Mouse (Mus musculus) forebrain, postnatal 0 days (tissue): ENCODE results near the gene Palm. TPM values are rescaled to one million over a fixed set of nuclear protein-coding genes. Genes with fewer than 3 reads are reported as not detected.

ENCODE experiments used
- ATAC-seq: fragments of 200-750 bp; cut with Nextera tagmentation; 2 replicates; pipeline ENCODE4 v1.8.0; 2017; ENCODE audit warnings: mild to moderate bottlenecking, moderate library complexity
- DNase-seq: peaks from one replicate; pipeline ENCODE4 v3.0.0-alpha.2; 2015
- H3K27ac ChIP-seq: fragments of 300-500 bp; sonication (generic); 2 replicates; pipeline ENCODE4 v1.5.1; 2014; ENCODE audit warnings: low read depth, mild to moderate bottlenecking, antibody characterized with exemption, low read length, moderate library complexity, mixed read lengths
- H3K27me3 ChIP-seq: fragments of 300-500 bp; sonication (generic); 2 replicates; pipeline ENCODE4 v1.6.1; 2014; ENCODE audit warnings: mild to moderate bottlenecking, low read length, mixed read lengths; ENCODE audit not compliant: insufficient read depth
- H3K36me3 ChIP-seq: fragments of 300-500 bp; sonication (generic); 2 replicates; pipeline ENCODE4 v1.6.1; 2014; ENCODE audit warnings: mild to moderate bottlenecking, moderate library complexity; ENCODE audit not compliant: insufficient read depth
- H3K4me1 ChIP-seq: fragments of 300-500 bp; sonication (generic); 2 replicates; pipeline ENCODE4 v1.6.1; 2014; ENCODE audit warnings: antibody characterized with exemption; ENCODE audit not compliant: insufficient read depth
- H3K4me2 ChIP-seq: fragments of 300-500 bp; sonication (generic); 2 replicates; pipeline ENCODE4 v1.6.1; 2014; ENCODE audit warnings: low read depth, mild to moderate bottlenecking, moderate library complexity
- H3K4me3 ChIP-seq: fragments of 300-500 bp; sonication (generic); 2 replicates; pipeline ENCODE4 v1.5.1; 2014; ENCODE audit warnings: low read depth, low read length, mixed read lengths
- H3K9ac ChIP-seq: fragments of 300-500 bp; sonication (generic); 2 replicates; pipeline ENCODE4 v1.6.1; 2014; ENCODE audit warnings: mild to moderate bottlenecking
- H3K9me3 ChIP-seq: fragments of 300-500 bp; sonication (generic); 2 replicates; pipeline ENCODE4 v1.6.1; 2016; ENCODE audit warnings: low read length
- CTCF ChIP-seq: sonication (generic); IDR thresholded peaks from 2 replicates; pipeline ENCODE4 v1.5.1; 2016; ENCODE audit warnings: antibody characterized with exemption, control low read depth, low read depth
- WGBS: fragments of 180-500 bp; shearing (Covaris S2); extraction: QIAGEN DNeasy Blood & Tissue Kit; methylation state at CpG from one replicate; pipeline ENCODE4 v1.1.7; 2014; 5-methylcytosine and 5-hydroxymethylcytosine counted together
- polyA plus RNA-seq: library from polyadenylated mRNA; unstranded; fragments of >200 nt; fragmentation: Nextera tagmentation; extraction: Ambion mirVana; gene quantifications from 2 replicates; pipeline ENCODE4 v1.2.1, GENCODE M21; 2015
- total RNA-seq: library from RNA; depleted of rRNA; stranded (reverse); fragments of >200 nt; gene quantifications from 2 replicates; pipeline ENCODE4 v1.2.3, GENCODE M21; 2014

Gene Palm
- total and polyA plus RNA-seq, 2 experiments from 2014 or later = 154 to 365 TPM

DNA sequence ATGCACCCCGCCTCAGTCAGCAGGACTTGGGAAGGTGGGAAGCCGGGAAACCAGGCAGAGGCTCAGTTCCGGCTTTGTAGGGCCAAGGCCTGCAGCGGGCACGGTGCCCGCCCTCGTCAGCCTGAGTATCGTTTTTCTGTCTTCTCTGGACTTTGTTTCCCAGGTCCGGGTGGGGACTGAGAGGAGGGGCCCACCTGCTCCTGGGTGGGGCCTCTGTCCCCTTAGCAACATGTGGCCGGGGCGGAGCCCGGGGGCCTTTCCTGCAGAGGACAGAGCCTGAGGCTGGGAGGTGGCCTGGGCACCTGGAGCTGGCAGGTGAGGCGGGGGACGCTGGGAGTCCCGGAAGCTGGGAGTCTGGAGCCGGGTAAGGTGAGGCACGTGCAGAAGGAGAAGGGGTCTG, 29.0 kb downstream of the Palm start:
- peaks cover 25% of the 10 kb centered on the region for H3K36me3 ChIP-seq
- H3K27ac ChIP-seq = no peak overlapping the region
- TF ChIP-seq CTCF = no peak
- no peak overlapping the region for H3K9ac ChIP-seq
- DNase-seq (no peak), ATAC-seq (no peak)
- no peaks in the 10 kb centered on the region for H3K9me3 ChIP-seq
- H3K4me2 ChIP-seq = no peak overlapping the region
- no peaks in the 10 kb centered on the region for H3K27me3 ChIP-seq
- 38% methylated on average over 17 of the region's 17 CpGs for WGBS
- H3K4me1 ChIP-seq = no peaks in the 10 kb centered on the region
- no peak overlapping the region for H3K4me3 ChIP-seq

DNA sequence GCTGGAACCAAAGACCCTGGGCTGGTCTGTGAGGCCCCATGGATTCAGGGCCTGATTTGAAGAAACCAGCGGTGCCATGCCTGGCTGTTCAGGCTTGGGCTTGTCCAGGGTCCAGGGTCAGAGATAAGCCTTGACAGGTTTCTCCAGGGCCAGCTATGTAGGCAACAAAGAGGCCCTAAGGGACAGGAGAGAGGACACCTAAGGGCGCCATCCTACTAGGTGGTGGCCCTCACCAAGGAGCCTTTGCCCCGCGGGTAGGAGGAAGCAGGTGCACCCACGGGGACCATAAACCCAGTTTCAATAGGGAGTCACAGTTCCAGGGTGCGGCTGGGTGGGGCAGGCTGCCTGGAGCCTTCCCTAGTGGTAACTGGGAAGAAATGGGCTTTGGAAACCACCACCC, 29.6 kb downstream of the Palm start:
- no peak overlapping the region for H3K4me2 ChIP-seq
- TF ChIP-seq CTCF = no peak

DNA sequence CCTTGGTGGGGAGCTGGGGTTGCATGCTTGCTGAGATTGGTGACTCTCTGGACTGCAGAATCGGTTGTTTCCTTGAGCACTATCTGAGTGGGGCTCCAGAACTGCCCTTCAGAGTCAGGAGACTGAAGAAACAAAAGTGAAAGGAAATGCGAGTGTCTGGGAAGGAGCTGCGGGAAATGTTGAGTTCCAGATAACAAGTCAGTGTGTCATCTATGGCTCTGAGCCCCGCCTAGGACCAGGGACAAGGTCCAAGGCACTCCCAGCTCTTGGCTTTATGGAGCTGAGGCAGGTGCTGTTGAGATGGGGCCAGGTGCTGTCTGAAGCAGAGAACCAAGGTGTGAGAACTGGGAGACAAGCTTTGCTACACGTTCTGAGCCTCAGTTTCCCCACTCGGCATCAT, 31.0 kb downstream of the Palm start:
- 73% methylated on average over 6 of the region's 6 CpGs for WGBS
- no peak for TF ChIP-seq CTCF
- H3K4me3 ChIP-seq = no peak overlapping the region
- H3K9me3 ChIP-seq = no peaks in the 10 kb centered on the region
- H3K9ac ChIP-seq = no peak overlapping the region
- no peaks in the 10 kb centered on the region for H3K4me1 ChIP-seq
- DNase-seq (no peak), ATAC-seq (no peak)
- H3K4me2 ChIP-seq = no peak overlapping the region
- peaks cover 12% of the 10 kb centered on the region for H3K36me3 ChIP-seq
- H3K27ac ChIP-seq = no peak overlapping the region
- no peaks in the 10 kb centered on the region for H3K27me3 ChIP-seq

More for the DNA sequence above, 29.6 kb downstream of the Palm start:
- no peak overlapping the region for H3K4me3 ChIP-seq
- 83% methylated on average over 6 of the region's 6 CpGs for WGBS
- no peak for DNase-seq
- H3K9ac ChIP-seq = no peak overlapping the region
- H3K9me3 ChIP-seq = no peaks in the 10 kb centered on the region
- ATAC-seq = no peak
- no peak overlapping the region for H3K27ac ChIP-seq
- peaks cover 25% of the 10 kb centered on the region for H3K36me3 ChIP-seq
- no peaks in the 10 kb centered on the region for H3K4me1 ChIP-seq
- no peaks in the 10 kb centered on the region for H3K27me3 ChIP-seq

DNA sequence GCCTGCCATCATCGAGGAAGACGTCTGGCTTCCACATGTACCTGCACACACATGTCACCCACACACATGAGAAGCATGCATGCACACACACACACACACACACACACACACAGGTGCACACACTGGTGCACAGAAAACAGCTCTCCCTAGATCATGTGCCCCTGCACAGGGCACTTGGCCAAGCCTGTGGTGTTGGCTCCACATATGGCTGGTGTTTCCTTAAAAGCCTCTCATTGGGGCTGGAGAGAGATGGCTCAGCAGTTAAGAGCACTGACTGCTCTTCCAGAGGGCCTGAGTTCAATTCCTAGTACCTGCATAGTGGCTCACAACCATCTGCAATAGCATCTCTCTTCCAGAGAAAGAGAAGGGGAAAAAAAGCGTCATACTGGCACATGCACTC, 38.2 kb downstream of the Palm start:
- Histone ChIP-seq H3K27me3 (no peaks in the 10 kb centered on the region), H3K4me2 (no peak overlapping the region), H3K9ac (no peak overlapping the region), H3K4me1 (no peaks in the 10 kb centered on the region), H3K9me3 (no peaks in the 10 kb centered on the region), H3K36me3 (no peaks in the 10 kb centered on the region), H3K27ac (no peak overlapping the region), H3K4me3 (no peak overlapping the region)
- no peak for TF ChIP-seq CTCF
- no peak for ATAC-seq
- DNase-seq = no peak
- WGBS = 76% methylated on average over 3 of the region's 3 CpGs

DNA sequence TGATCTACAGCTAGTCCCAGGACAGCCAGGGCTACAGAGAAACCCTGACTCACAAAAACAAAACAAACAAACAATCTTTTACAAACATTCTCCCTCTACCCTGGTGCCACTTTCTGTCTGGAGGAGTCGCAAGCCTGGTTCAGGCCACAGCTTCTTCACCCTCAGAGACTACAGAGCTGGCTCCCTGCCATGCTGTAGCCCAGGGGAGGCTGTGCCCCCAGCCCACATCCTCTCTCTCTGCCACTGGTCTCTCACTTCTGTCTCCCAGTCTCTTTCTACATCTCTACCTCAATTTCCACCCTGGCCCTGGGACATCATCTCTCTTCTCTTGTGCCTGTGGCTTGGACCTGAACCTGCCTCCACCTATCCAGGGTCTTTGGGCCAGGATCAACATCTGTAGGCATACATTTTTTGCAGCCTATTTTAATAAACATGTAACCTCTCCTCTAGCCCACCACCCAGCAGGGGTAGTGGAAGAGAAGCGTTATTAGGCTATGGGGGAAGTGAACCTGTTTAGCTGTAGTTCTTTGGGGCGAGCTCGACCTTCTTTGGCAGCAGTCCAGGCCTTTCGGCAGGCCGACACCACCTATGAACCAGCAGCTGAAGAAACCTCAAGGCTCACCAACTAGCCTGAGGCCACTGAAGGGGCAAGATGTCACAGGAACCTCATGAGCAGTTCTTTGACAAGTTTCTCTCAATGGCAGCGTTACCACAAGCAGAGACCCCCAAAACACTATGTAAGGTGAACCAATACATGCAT, 38.8 kb downstream of the Palm start:
- no peak overlapping the region for H3K4me2 ChIP-seq
- no peaks in the 10 kb centered on the region for H3K9me3 ChIP-seq
- H3K27ac ChIP-seq = no peak overlapping the region
- 56% methylated on average over 7 of the region's 7 CpGs for WGBS
- no peak overlapping the region for H3K9ac ChIP-seq
- H3K4me1 ChIP-seq = no peaks in the 10 kb centered on the region
- no peaks in the 10 kb centered on the region for H3K36me3 ChIP-seq
- TF ChIP-seq CTCF = no peak
- ATAC-seq (no peak), DNase-seq (no peak)
- H3K27me3 ChIP-seq = no peaks in the 10 kb centered on the region
- no peak overlapping the region for H3K4me3 ChIP-seq

DNA sequence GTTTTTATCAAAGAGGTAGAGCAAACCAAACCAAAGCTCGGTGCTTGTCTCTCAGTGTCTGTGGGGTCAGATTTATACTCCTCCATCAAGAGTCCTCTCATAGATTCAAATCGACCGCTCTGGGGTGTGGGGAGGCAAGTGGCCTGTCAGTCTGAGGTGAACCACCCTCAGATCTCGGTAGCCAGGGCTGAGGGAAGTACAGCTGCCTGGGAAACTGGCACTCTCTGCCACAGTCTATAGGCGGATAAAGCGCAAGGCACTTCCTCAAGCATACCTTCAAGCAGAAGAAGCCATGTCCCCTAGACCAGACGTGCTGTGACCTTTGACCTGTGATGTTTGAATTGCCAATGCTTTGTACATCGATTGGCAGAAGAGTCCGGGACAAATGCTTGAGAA, 39.4 kb downstream of the Palm start:
- 80% methylated on average over 9 of the region's 9 CpGs for WGBS
- no peak overlapping the region for H3K4me2 ChIP-seq
- no peak for ATAC-seq

DNA sequence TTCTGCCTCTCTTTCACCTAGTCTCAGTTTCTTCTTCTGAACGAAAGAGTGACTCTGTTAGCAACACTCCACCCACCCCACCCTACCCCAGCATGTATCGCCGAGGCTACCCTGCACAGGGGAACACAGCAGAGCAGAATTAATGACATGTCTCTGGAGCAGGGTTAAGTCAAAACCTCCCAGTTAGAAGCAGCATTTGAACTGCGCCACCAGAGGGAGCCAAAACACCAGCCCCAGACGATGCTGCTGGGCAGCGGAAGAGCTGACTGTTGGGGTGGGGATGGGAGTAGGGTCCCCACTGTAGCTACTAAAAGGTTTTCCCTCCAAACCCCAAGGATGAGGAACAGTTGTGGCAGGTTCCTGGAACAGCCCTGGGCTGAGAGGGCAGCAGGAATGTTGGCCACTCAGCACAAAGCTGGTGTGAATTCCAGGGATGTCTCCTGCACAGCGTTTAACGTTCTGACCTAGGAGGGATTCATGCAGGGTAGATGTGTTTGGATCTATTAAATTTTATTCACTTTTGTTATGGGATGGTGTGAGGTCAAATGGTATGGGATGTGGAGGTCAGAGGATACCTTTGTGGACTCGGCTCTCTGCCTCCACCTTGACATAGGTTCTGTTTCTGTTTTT, 41.5 kb downstream of the Palm start:
- H3K4me1 ChIP-seq = no peaks in the 10 kb centered on the region
- no peaks in the 10 kb centered on the region for H3K9me3 ChIP-seq
- no peaks in the 10 kb centered on the region for H3K27me3 ChIP-seq
- no peak overlapping the region for H3K9ac ChIP-seq
- no peaks in the 10 kb centered on the region for H3K36me3 ChIP-seq
- TF ChIP-seq CTCF = peak; percentile 96
- DNase-seq (peak; percentile 84), ATAC-seq (peak; percentile 84)
- no peak overlapping the region for H3K27ac ChIP-seq
- WGBS = 26% methylated on average over 9 of the region's 9 CpGs
- no peak overlapping the region for H3K4me2 ChIP-seq
- H3K4me3 ChIP-seq = no peak overlapping the region

More for the DNA sequence above, 39.4 kb downstream of the Palm start:
- Histone ChIP-seq H3K4me3 (no peak overlapping the region), H3K27me3 (no peaks in the 10 kb centered on the region), H3K9ac (no peak overlapping the region), H3K27ac (no peak overlapping the region), H3K4me1 (no peaks in the 10 kb centered on the region), H3K9me3 (no peaks in the 10 kb centered on the region), H3K36me3 (no peaks in the 10 kb centered on the region)
- DNase-seq = no peak
- TF ChIP-seq CTCF = no peak
